Mouse (Mus musculus) embryo, embryonic 11 days (tissue): Measurements from ENCODE around the gene Nat8l.

Experiments used
- DNase-seq: peaks from one replicate; pipeline ENCODE4 v3.0.0-alpha.2; 2015

Nat8l gene

DNA sequence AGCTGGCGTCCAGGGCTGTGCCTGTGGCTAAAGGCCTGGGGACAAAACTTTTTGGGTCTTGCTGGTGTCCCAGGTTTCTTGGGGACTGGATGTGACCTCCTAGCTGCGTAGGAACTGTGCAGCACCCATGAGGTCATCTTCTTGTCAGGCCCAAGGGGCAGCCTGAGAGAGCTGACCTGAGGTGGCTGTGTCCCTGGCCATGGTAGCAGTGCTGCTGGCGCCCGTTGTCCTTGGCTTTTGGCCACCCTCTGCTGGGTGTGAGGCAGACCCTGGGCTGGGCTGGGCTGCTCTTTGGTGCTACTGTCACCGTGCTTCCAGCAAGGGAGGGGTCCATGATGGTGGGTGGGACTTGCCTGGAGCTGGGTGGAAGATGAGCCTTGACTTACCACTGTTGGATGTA is 8.8 kb downstream of the Nat8l start:
- DNase-seq, result no peak

DNA sequence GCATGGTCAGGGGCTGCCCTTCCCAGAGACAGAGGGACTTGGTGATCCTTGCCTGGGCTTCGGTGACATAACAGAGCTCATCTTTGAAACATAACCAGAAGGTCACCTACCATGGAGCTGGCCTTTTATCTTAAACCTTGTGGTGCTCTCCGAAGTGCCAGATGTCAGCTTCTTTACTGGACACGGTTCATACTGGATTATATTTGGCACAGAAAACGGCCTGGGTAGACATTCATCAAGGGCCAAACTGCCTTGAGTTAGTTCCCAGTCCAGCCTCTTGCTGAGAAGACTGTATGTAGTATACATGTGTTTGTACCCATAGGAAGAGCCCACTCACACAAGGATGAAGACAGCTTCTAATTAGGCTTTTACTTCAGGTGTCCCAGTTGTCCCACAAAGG is 11.0 kb downstream of the Nat8l start:
- no peak for DNase-seq

DNA sequence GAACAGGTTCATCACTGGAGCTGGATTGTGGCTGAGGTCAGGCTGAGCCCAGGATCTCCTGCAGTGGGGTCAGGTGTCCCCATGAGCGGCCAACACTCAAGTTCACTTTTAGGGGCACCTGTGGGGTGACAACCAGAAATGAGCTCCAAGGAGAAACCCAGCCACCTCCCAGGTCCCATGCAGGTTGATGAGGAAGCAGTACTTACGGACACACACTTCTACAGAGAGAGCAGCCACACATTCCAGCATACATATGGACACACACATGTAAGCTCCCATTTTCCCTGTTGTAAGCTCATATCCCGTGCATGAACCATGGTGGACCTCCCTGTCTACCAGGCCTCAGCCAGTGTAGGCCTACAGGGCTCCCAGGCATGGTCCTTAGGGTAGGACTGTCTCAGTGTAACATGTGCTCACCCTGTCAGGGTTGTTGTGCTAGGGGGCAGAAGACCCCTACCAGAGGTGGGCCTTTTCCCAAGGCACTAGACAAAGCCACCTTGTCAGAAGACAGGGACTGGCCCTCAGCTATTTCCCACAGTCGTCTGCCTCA is 11.7 kb downstream of the Nat8l start:
- DNase-seq, result no peak

GRCm38 (mm10) chr5:34014652-34015051 is 18.9 kb downstream of the Nat8l start:
- peak; percentile 14 for DNase-seq

DNA sequence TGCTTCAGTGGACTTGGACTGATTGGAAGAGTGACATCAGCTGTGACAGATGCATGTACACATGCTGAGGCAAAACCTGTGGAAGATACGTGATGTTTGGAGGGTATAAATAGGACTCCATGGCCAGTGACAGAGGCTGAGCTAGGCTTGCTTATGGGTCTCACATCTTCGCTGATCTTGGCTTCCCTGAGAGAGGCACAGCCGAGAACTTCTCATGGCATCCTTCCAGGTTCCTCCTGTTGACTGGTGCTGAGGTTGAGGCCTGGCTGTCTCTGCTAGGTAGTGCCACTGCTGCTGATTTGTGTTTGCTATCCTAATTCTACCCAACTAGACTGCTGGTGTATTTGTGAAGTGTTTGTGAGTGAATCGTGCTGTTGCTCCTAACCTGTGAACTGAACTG is 23.2 kb downstream of the Nat8l start:
- no peak for DNase-seq

- DNase-seq, result no peak
These were observed 34.3 kb downstream of the Nat8l start for GRCm38 (mm10) chr5:34030101-34030500.

- DNase-seq, result no peak
These were observed 35.2 kb downstream of the Nat8l start for GRCm38 (mm10) chr5:34031022-34031421.

DNA sequence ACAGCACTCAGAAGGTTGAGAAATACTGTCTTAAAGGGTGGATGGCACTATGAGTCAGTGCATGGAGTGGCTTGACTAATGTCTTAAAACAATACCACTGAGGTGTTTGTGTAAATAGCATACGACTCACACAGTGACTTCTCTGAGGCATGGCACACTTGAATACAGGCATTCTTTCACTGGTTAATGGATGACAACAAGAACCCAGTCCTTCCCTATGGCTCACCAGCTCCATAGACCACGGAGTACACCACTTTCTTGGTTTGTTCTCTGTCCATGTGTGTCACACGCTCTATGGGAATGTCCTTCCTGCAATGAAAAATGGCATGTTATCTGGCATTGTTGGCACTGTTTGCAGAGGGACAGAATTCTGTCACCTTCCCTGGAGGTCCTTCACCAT is 36.7 kb downstream of the Nat8l start:
- no peak for DNase-seq
